Mouse (Mus musculus): ENCODE results near the gene Aldh1a2.

Aldh1a2 gene

GRCm38 (mm10) chr9:71213636-71214035 is 2.0 kb upstream of the Aldh1a2 start:
- no peak for DNase-seq (ENCODE audit: extremely low read depth, insufficient read length, low spot score)

- DNase-seq (ENCODE audit: extremely low read depth, insufficient read length, low spot score): no peak
Observed at GRCm38 (mm10) chr9:71216036-71216995, 727 bp downstream of the Aldh1a2 start.

- DNase-seq (ENCODE audit: extremely low read depth, insufficient read length, low spot score): no peak
Observed at GRCm38 (mm10) chr9:71216996-71217792, 1.6 kb downstream of the Aldh1a2 start.

- no peak for DNase-seq (ENCODE audit: extremely low read depth, insufficient read length, low spot score)
Observed at GRCm38 (mm10) chr9:71217793-71218095, 2.2 kb downstream of the Aldh1a2 start.

- DNase-seq (ENCODE audit: extremely low read depth, insufficient read length, low spot score): no peak
Observed at GRCm38 (mm10) chr9:71219161-71219560, 3.6 kb downstream of the Aldh1a2 start.

GRCm38 (mm10) chr9:71220401-71220800 is 4.8 kb downstream of the Aldh1a2 start:
- DNase-seq (ENCODE audit: extremely low read depth, insufficient read length, low spot score): no peak

- no peak for DNase-seq (ENCODE audit: extremely low read depth, insufficient read length, low spot score)
Observed at GRCm38 (mm10) chr9:71227226-71227970, 11.8 kb downstream of the Aldh1a2 start.

GRCm38 (mm10) chr9:71230011-71230410 is 14.4 kb downstream of the Aldh1a2 start:
- DNase-seq (ENCODE audit: extremely low read depth, insufficient read length, low spot score): no peak

- DNase-seq (ENCODE audit: extremely low read depth, insufficient read length, low spot score): no peak
Observed at GRCm38 (mm10) chr9:71236540-71236939, 21.0 kb downstream of the Aldh1a2 start.

GRCm38 (mm10) chr9:71239926-71240325 is 24.3 kb downstream of the Aldh1a2 start:
- DNase-seq (ENCODE audit: extremely low read depth, insufficient read length, low spot score): no peak

GRCm38 (mm10) chr9:71241515-71242411 is 26.2 kb downstream of the Aldh1a2 start:
- DNase-seq (ENCODE audit: extremely low read depth, insufficient read length, low spot score): no peak

GRCm38 (mm10) chr9:71242412-71242781 is 26.8 kb downstream of the Aldh1a2 start:
- no peak for DNase-seq (ENCODE audit: extremely low read depth, insufficient read length, low spot score)

GRCm38 (mm10) chr9:71254380-71254779 is 38.8 kb downstream of the Aldh1a2 start:
- no peak for DNase-seq (ENCODE audit: extremely low read depth, insufficient read length, low spot score)

- no peak for DNase-seq (ENCODE audit: extremely low read depth, insufficient read length, low spot score)
Observed at GRCm38 (mm10) chr9:71262711-71263110, 47.1 kb downstream of the Aldh1a2 start.

- DNase-seq (ENCODE audit: extremely low read depth, insufficient read length, low spot score): no peak
Observed at GRCm38 (mm10) chr9:71269711-71270110, 54.1 kb downstream of the Aldh1a2 start.

- no peak for DNase-seq (ENCODE audit: extremely low read depth, insufficient read length, low spot score)
Observed at GRCm38 (mm10) chr9:71270205-71270604, 54.6 kb downstream of the Aldh1a2 start.

GRCm38 (mm10) chr9:71276149-71276721 is 60.6 kb downstream of the Aldh1a2 start:
- DNase-seq (ENCODE audit: extremely low read depth, insufficient read length, low spot score): no peak

- DNase-seq (ENCODE audit: extremely low read depth, insufficient read length, low spot score): no peak
Observed at GRCm38 (mm10) chr9:71278741-71279140, 63.2 kb downstream of the Aldh1a2 start.

- DNase-seq (ENCODE audit: extremely low read depth, insufficient read length, low spot score): no peak
Observed at GRCm38 (mm10) chr9:71283156-71283555, 67.6 kb downstream of the Aldh1a2 start.

- DNase-seq (ENCODE audit: extremely low read depth, insufficient read length, low spot score): no peak
Observed at GRCm38 (mm10) chr9:71285231-71285630, 69.6 kb downstream of the Aldh1a2 start.

Measured in 3134 (cell line).